Mouse (Mus musculus): ENCODE data around the gene Ndfip2.

Ndfip2 gene

GRCm38 (mm10) chr14:105284062-105284461 is 25.7 kb downstream of the Ndfip2 start:
- in situ Hi-C loops (cut with MboI): no loop called here

- in situ Hi-C loops (cut with MboI): no loop called here
These were observed 29.2 kb downstream of the Ndfip2 start for GRCm38 (mm10) chr14:105287557-105287956.

- in situ Hi-C loops (cut with MboI): no loop called here
These were observed 29.6 kb downstream of the Ndfip2 start for GRCm38 (mm10) chr14:105287972-105288371.

GRCm38 (mm10) chr14:105288529-105288928 is 30.2 kb downstream of the Ndfip2 start:
- in situ Hi-C loops (cut with MboI): no loop called here

- in situ Hi-C loops (cut with MboI): no loop called here
These were observed 33.8 kb downstream of the Ndfip2 start for GRCm38 (mm10) chr14:105292139-105292538.

- in situ Hi-C loops (cut with MboI): no loop called here
These were observed 35.4 kb downstream of the Ndfip2 start for GRCm38 (mm10) chr14:105293777-105294176.

- in situ Hi-C loops (cut with MboI): no loop called here
These were observed 37.6 kb downstream of the Ndfip2 start for GRCm38 (mm10) chr14:105295820-105296582.

- in situ Hi-C loops (cut with MboI): no loop called here
These were observed 41.4 kb downstream of the Ndfip2 start for GRCm38 (mm10) chr14:105299744-105300255.

- in situ Hi-C loops (cut with MboI): no loop called here
These were observed 42.2 kb downstream of the Ndfip2 start for GRCm38 (mm10) chr14:105300551-105300950.

- in situ Hi-C loops (cut with MboI): no loop called here
These were observed 44.3 kb downstream of the Ndfip2 start for GRCm38 (mm10) chr14:105302708-105303107.

- in situ Hi-C loops (cut with MboI): no loop called here
These were observed 49.3 kb downstream of the Ndfip2 start for GRCm38 (mm10) chr14:105307716-105308115.

GRCm38 (mm10) chr14:105312366-105312765 is 54.0 kb downstream of the Ndfip2 start:
- in situ Hi-C loops (cut with MboI): no loop called here

- in situ Hi-C loops (cut with MboI): no loop called here
These were observed 54.6 kb downstream of the Ndfip2 start for GRCm38 (mm10) chr14:105312944-105313343.

- in situ Hi-C loops (cut with MboI): no loop called here
These were observed 55.5 kb downstream of the Ndfip2 start for GRCm38 (mm10) chr14:105313877-105314276.

- in situ Hi-C loops (cut with MboI): no loop called here
These were observed 63.3 kb downstream of the Ndfip2 start for GRCm38 (mm10) chr14:105321712-105322111.

GRCm38 (mm10) chr14:105322829-105323228 is 64.5 kb downstream of the Ndfip2 start:
- in situ Hi-C loops (cut with MboI): no loop called here

- in situ Hi-C loops (cut with MboI): no loop called here
These were observed 65.1 kb downstream of the Ndfip2 start for GRCm38 (mm10) chr14:105323448-105323847.

GRCm38 (mm10) chr14:105328397-105329302 is 70.3 kb downstream of the Ndfip2 start:
- in situ Hi-C loops (cut with MboI): no loop called here

- in situ Hi-C loops (cut with MboI): no loop called here
These were observed 75.2 kb downstream of the Ndfip2 start for GRCm38 (mm10) chr14:105333475-105334094.

- in situ Hi-C loops (cut with MboI): no loop called here
These were observed 83.4 kb downstream of the Ndfip2 start for GRCm38 (mm10) chr14:105341765-105342164.

GRCm38 (mm10) chr14:105354121-105354520 is 95.7 kb downstream of the Ndfip2 start:
- in situ Hi-C loops (cut with MboI): no loop called here

Data from mature B cell (primary cell).